26 mouse cellular contexts compared by ENCODE assay signal in the genomic region with DNA sequence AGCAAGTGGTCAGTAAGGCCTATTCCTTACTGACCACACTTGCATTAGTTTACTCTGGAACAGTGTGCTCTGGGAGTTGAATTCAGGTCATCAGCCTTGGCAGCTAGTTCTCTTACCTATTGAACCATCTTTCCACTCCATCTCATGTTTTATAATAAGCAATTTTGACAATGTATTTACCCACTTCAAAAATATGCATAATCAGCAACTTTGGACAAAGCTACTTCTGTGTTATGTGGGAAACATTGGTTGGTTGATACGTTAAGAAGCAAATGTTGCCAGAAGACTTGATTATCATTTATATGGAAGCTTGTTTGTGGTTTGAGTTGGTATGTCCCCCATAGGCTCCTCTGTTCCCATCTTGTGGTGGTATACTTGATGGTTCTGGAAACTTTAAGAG.
"Had no signal": no experiment of that assay in that cellular context is flagged by ENCODE, and none has a peak within 500 bp of the region (broad histone marks: within the 10 kb centered on the region; RNA-seq: fewer than 3 reads in every experiment).

No protein-coding gene starts in this region.

- H3K4me2 ChIP-seq: embryonic facial prominence, embryonic 12.5 days; embryonic facial prominence, embryonic 13.5 days; embryonic facial prominence, embryonic 15.5 days; forebrain, embryonic 12.5 days; forebrain, embryonic 13.5 days; forebrain, embryonic 15.5 days had no signal

- DNase-seq: cerebellum, adult 9-11 months; cerebellum, postnatal 10 days; cerebellum, postnatal 14 days; cerebellum, postnatal 25 days; cerebellum, postnatal 36 days; embryo, embryonic 11 days; forebrain, postnatal 0 days; gastrocnemius, adult 2 months; gastrocnemius, postnatal 10 days; gastrocnemius, postnatal 14 days; gastrocnemius, postnatal 25 days; gastrocnemius, postnatal 36 days; heart, adult 11 months; heart, adult 18-20 months; heart, adult 2 months had no signal

- H3K27me3 ChIP-seq: embryonic facial prominence, embryonic 12.5 days; embryonic facial prominence, embryonic 13.5 days; embryonic facial prominence, embryonic 15.5 days; forebrain, embryonic 12.5 days; forebrain, embryonic 13.5 days; forebrain, embryonic 15.5 days had no signal

- H3K9ac ChIP-seq: embryonic facial prominence, embryonic 12.5 days; embryonic facial prominence, embryonic 13.5 days; embryonic facial prominence, embryonic 15.5 days; forebrain, embryonic 12.5 days; forebrain, embryonic 13.5 days; forebrain, embryonic 15.5 days; forebrain, postnatal 0 days had no signal

- H3K9me3 ChIP-seq: embryonic facial prominence, embryonic 10.5 days; embryonic facial prominence, embryonic 12.5 days; embryonic facial prominence, embryonic 13.5 days; embryonic facial prominence, embryonic 15.5 days; forebrain, embryonic 10.5 days; forebrain, embryonic 12.5 days; forebrain, embryonic 13.5 days; forebrain, embryonic 15.5 days; heart, embryonic 10.5 days had no signal

- H3K4me1 ChIP-seq: embryonic facial prominence, embryonic 10.5 days; embryonic facial prominence, embryonic 12.5 days; embryonic facial prominence, embryonic 13.5 days; embryonic facial prominence, embryonic 15.5 days; forebrain, embryonic 10.5 days; forebrain, embryonic 12.5 days; forebrain, embryonic 13.5 days; forebrain, embryonic 15.5 days; heart, embryonic 10.5 days had no signal

- H3K27ac ChIP-seq: embryonic facial prominence, embryonic 10.5 days; embryonic facial prominence, embryonic 12.5 days; embryonic facial prominence, embryonic 13.5 days; embryonic facial prominence, embryonic 15.5 days; forebrain, embryonic 10.5 days; forebrain, embryonic 12.5 days; forebrain, embryonic 13.5 days; forebrain, embryonic 15.5 days; gastrocnemius, adult 2 months; heart, adult 2 months; heart, embryonic 10.5 days had no signal

- H3K4me3 ChIP-seq: embryonic facial prominence, embryonic 10.5 days; embryonic facial prominence, embryonic 12.5 days; embryonic facial prominence, embryonic 13.5 days; embryonic facial prominence, embryonic 15.5 days; erythroblast, embryonic 14.5 days; forebrain, embryonic 10.5 days; forebrain, embryonic 12.5 days; forebrain, embryonic 13.5 days; forebrain, embryonic 15.5 days; gastrocnemius, adult 2 months; heart, adult 2 months; heart, embryonic 10.5 days had no signal

- H3K36me3 ChIP-seq: embryonic facial prominence, embryonic 10.5 days; embryonic facial prominence, embryonic 12.5 days; embryonic facial prominence, embryonic 13.5 days; embryonic facial prominence, embryonic 15.5 days; forebrain, embryonic 10.5 days; forebrain, embryonic 12.5 days; forebrain, embryonic 15.5 days; heart, embryonic 10.5 days had no signal

- ATAC-seq: forebrain, embryonic 13.5 days; forebrain, embryonic 14.5 days; forebrain, embryonic 15.5 days; forebrain, postnatal 0 days had no signal
